Mouse (Mus musculus): ENCODE measurements at regions not wholly inside any gene's neighbourhood (a gene's known extent, or its start where the extent isn't known, plus 50 kb on each side); places are given as distances from the start of the nearest gene placed in this dataset.

DNA sequence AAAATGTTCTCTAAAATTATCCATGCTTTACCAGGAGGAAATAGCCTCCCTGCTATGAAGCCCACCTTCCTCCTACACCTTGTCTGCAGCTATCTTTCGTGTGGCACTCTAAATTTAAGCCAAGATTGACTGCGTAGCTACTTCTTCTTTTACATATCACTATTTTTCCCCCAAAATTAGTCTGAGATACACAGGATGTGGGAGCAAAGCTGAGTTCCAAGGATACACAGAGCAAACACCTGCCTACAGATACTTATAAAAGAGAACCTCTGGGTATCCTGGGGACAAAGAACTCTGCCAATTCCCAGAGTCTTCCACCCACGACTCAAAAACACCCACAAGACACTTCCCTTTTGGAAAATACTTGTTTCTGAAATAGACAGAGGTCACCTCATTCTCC lies 235.3 kb downstream of the 1190002N15Rik start:
- no peak for TF ChIP-seq CTCF (IDR thresholded peaks at IDR 0.05; ENCODE audit: borderline replicate concordance, insufficient read depth, low read length)
- no peak for TF ChIP-seq POLR2A (IDR thresholded peaks at IDR 0.05; ENCODE audit: low read depth, low read length)

Measured in embryonic fibroblast, embryonic 13.5 days (primary cell).